Mouse (Mus musculus) lung, adult 2 months (tissue): ENCODE measurements at regions not wholly inside any gene's neighbourhood (a gene's known extent, or its start where the extent isn't known, plus 50 kb on each side); places are given as distances from the start of the nearest gene placed in this dataset.

Experiments
- CTCF ChIP-seq: fragments of 200-500 bp; IDR thresholded peaks from 2 replicates; pipeline ENCODE4 v1.5.1; 2011; ENCODE audit warnings: mild to moderate bottlenecking, low read length, control low read depth; ENCODE audit not compliant: insufficient read depth
- POLR2A ChIP-seq: fragments of 200-500 bp; IDR thresholded peaks from 2 replicates; pipeline ENCODE4 v1.6.1; 2011; ENCODE audit warnings: low read depth, mild to moderate bottlenecking, control low read depth, low read length, borderline replicate concordance; ENCODE audit errors: extremely low read depth

DNA sequence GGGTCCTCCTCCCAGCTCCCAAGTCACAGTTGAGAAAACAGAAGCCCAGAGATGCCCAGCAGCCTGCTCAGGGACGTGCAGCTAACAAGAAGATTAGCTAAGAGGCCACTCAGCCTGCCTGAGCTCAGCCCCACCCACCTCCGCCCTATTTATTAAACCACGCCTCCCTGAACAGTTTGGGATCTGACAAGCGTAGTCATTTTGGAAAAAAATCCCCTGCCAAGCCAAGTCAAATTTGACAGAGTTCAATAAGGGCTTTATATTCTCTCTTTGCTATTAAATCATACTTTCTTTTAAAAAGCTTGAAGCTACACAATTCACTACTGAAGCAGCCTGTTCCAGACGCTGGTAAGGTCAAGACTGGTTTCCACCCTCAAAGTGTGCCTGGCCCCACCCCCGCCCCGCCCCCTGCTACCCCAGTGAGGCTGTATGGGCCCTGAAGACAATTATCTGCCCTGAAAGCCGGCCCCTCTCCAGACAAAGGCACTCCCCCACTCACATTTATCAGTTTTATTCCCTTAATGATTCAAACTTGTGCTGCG, 61.9 kb upstream of the Zmiz1 start:
- TF ChIP-seq POLR2A = peak; percentile 13; the same call in 1 of the 2 replicates
- no peak for TF ChIP-seq CTCF
